Mouse (Mus musculus) cerebellum, postnatal 25 days (tissue): ENCODE results near the gene Cd320.
A peak's percentile ranks its signal among the peaks of the same experiment; 100 is the strongest.
"Not testable (repeated sequence)": the region's sequence is repeated elsewhere in the genome, so short reads cannot be mapped to it uniquely, and the experiment has no call there.

Experiments
- DNase-seq, 2 experiments: peaks; one replicate each; pipeline ENCODE4 v3.0.0; 2021; ENCODE audit warnings: mixed read lengths in 2 of 2

Gene Cd320

DNA sequence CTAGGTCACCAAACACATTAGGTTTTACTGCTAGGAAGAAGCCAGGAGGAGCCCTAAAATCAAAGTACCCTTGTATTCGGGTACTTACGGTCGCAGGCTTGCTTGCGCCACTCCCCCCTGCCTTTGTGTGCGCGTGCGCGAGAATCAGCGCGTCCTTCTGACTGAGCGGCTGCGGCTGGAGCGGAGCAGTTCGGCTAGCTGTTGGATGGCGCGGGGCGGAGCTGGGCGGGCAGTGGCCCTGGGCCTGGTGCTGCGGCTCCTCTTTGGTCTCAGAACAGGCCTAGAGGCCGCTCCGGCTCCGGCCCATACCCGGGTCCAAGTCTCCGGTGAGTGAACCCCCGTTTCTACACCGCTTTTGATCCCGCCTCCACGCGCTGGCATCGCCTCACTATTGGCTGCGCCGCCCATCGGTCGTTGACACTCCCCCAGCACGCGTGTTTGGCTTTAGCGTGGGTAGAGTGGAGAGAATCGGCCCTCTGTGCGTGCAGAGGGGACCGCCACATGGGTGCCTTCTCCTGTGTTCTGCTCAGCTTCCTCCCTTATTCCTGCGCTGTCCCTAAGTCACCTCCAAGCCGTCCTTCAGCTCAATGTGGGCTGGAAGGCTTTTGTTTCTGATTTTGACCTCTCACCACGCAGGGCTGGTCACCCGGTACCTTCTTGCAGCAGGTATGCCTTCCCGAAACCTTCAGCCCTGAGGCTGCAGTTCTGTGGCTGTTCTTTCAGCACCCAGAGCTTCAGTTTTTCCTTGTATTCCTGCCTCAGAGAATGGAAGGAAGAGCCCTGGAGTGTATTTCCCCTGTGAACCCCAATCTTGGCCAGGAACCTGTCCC is at the start of gene Cd320:
Cd320 (plus strand) TSS at position 126 of the 830 bp plus-strand sequence.
- DNase-seq: peak; percentile 95 to 97

GRCm38 (mm10) chr17:33798306-33798705 is 44.6 kb upstream of the Cd320 start:
- DNase-seq: no peak

- no peak for DNase-seq
Observed at GRCm38 (mm10) chr17:33799277-33799676, 43.6 kb upstream of the Cd320 start.

- DNase-seq: no peak
Observed at GRCm38 (mm10) chr17:33802221-33802620, 40.7 kb upstream of the Cd320 start.

- DNase-seq: no peak
Observed at GRCm38 (mm10) chr17:33804205-33804604, 38.7 kb upstream of the Cd320 start.

DNA sequence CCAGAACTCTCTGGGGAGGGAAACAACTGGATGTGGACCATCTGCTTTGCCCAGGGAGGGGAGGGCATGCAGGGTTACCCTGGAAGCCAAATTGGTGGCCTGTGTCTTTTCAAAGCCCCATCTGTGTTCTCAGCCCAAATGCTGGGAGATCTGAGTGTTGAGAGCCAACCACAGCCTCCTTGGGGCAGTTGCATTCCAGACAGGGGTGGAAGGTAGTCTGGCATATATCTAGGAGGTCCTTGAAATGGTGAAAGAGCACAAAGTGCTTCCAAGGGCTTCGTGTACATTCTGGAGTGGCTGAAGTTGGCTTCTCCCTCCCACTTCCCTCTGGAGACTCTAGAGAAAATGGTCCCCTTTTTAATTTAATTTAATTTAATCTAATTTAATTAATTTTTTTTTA is 38.1 kb upstream of the Cd320 start:
- no peak for DNase-seq

GRCm38 (mm10) chr17:33807181-33807888 is 35.6 kb upstream of the Cd320 start:
- DNase-seq: no peak

DNA sequence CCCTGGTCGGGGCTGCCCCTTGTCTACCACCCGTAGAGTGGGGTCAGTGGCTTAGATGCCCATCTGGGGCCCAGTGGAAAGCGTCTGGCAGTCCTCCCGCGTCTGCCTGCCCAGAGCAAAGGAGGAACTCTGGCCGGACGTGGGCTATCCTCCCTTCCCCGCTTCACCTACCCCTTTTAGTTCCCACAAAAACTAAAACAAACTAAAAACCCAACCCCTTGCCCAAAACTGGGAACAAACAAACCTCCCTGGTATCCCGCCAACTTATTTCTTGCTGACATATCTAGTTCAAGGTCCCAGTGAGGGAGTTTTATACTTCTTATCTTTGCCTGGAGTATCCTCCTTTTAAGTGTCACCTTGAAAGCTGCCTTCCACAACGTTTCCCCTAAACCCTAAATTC is 34.7 kb upstream of the Cd320 start:
- DNase-seq: no peak

GRCm38 (mm10) chr17:33810334-33811141 is 32.4 kb upstream of the Cd320 start, which contains the start of gene Kank3:
TSS of gene Kank3 (plus strand) at chr17:33810519.
- peak; percentile 87 to 92 for DNase-seq

DNA sequence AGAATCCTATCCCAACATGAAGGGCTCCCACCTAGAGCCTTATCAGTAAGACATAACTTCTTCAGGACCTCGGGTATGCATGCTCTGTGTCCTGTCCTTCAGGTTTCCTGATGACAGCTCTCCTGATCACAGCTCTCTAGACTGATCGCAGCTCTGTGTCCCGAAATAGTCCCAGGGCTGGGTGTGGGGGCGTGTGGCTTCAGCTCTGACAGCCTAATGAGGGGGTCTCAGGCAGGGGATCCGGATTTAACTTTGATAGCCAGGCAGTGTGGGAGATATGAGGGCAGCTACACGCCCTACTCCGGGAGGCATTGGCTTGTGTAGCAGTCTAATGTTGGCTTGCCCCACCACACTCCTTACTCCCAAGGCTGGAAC is 31.8 kb upstream of the Cd320 start:
- no peak for DNase-seq

- DNase-seq: no peak
Observed at GRCm38 (mm10) chr17:33812475-33812874, 30.4 kb upstream of the Cd320 start.

GRCm38 (mm10) chr17:33812990-33813389 is 29.9 kb upstream of the Cd320 start:
- DNase-seq: no peak

- no peak for DNase-seq
Observed at GRCm38 (mm10) chr17:33815399-33815798, 27.5 kb upstream of the Cd320 start.

DNA sequence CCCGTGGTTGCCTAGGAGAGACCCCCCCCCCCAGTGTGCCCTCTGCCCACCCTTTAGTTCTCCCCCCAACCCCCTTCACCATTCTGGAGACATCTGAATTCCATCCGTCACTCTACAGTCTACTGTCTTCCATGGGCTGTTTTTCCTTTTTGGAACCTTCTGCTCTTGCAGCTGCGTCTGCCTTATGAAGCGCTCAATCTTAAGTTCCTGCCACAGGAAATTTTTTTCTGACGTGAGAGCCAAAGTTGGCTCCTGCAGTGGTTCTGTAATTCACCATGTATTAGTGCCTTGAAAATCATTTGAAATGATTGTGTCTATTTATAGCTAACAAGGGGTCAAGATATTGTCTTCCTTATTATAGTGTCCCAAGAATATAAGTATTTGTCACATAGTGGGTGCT is 26.3 kb upstream of the Cd320 start:
- DNase-seq: no peak

GRCm38 (mm10) chr17:33817184-33817968 is 25.5 kb upstream of the Cd320 start:
- DNase-seq: peak; percentile 95 to 97

DNA sequence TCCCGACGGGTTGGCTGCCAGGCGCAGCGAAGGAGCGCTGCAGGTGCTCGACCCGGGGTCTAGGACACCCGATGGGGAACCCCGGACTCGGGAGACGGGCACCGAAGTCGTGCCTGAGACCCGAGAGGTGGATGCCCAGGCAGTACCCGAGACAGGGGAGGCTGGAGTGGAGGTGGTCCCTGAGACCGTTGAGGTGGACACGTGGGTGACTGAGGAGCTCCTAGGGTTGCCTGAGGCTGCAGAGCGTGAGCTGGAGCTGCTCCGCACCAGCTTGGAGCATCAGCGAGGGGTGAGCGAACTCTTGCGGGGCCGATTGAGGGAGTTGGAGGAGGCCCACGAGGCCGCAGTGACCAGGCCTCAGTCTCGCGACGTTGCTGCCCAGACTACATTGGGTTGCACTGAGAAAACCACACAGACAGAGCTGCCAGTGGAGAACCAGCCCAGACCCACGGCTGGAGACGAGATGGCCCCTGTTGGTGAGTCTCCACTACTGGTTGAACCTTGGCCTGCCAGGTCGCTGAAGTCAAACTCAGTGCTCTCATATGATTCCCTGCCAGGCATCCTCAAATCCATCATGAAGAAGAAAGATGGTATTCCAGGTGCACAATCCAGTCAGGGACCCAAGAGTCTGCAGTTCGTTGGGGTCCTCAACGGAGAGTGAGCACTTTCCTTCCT is 24.8 kb upstream of the Cd320 start:
- no peak for DNase-seq

DNA sequence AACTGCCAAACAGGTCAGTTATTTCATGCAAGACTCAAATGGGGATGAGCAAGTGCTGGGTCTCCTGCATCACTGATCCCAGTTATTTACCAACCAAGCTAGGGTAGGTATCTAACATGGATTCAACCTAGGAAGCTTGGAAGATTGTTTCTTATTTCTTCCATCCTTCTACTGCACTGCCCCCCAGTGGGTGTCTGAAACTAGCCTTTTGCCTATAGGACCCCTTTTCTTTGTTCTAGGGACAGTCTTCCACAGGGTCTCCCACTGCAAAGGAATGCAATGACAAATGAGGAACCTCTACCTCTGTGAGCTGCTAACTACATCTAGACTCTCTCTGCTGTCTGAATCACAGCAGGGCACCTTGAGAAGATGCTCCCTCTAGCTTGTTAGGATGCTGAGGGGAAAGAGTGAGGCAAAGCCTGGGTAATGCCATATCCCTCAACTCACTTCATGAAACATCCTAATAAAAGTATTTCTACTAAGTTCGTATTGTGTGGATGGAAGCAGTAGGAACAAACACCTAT is 20.4 kb upstream of the Cd320 start:
- no peak for DNase-seq

GRCm38 (mm10) chr17:33823171-33823570 is 19.7 kb upstream of the Cd320 start:
- DNase-seq: not testable (repeated sequence)

DNA sequence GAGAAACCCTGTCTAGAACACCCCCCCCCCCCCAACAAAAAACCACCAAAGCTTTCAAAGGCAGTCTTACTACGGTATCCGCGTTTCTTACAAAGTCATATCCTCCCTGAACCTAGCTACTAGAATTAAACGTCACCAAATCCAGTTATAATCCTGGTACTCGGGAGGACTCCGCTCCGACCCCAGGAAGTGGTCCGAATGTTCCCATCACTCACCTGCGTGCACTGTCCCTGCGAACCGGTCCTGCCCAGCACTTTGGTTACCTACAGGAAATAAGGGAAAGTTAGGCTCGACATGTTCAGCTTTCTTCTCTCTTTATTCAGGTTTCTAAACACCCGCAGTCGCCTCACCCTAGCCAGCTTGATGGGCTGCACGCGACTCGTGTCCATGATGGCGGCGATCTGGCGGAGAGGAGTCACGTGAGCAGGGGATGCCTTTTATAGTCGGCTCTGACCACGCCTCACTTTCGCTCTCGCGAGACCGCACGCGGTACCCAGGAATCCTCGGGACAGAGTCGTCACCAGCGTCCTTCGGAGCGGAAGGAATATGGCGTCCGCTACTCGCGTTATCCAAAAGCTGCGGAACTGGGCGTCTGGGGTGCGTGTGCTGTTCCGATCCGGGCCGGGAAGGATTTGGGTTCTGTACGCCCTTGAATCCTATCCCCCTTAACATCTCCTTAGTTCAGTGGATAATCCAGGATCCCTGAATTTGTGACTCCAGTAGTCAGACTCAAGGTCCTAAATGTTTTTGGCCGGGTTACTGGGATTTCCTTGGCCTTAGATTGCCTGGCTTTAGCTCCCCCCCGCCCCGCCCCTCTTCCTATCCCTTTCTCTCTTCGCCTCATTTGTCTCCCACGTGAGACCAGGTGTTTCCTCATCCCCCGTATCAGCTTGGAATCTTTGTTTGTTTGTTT is 18.6 kb upstream of the Cd320 start, which contains the start of the genes Rps28 and Ndufa7:
Rps28 (minus strand) TSS at position 479 of the 913 bp plus-strand sequence.
Ndufa7 (plus strand) TSS at position 489 of the 913 bp plus-strand sequence.
- peak; percentile 98 to 99 for DNase-seq

- not testable (repeated sequence) for DNase-seq
Observed at GRCm38 (mm10) chr17:33824997-33825330, 17.9 kb upstream of the Cd320 start.
